Mouse (Mus musculus) CD8-positive naive resting alpha-beta T cell, adult 2 months (primary cell): ENCODE measurements around the gene Gpcpd1.

Experiments used
- DNase-seq, 2 experiments: peaks; one replicate each; pipeline ENCODE4 v3.0.0; 2022; ENCODE audit warnings: low read depth in 2 of 2, low spot score in 2 of 2

The Gpcpd1 gene

DNA sequence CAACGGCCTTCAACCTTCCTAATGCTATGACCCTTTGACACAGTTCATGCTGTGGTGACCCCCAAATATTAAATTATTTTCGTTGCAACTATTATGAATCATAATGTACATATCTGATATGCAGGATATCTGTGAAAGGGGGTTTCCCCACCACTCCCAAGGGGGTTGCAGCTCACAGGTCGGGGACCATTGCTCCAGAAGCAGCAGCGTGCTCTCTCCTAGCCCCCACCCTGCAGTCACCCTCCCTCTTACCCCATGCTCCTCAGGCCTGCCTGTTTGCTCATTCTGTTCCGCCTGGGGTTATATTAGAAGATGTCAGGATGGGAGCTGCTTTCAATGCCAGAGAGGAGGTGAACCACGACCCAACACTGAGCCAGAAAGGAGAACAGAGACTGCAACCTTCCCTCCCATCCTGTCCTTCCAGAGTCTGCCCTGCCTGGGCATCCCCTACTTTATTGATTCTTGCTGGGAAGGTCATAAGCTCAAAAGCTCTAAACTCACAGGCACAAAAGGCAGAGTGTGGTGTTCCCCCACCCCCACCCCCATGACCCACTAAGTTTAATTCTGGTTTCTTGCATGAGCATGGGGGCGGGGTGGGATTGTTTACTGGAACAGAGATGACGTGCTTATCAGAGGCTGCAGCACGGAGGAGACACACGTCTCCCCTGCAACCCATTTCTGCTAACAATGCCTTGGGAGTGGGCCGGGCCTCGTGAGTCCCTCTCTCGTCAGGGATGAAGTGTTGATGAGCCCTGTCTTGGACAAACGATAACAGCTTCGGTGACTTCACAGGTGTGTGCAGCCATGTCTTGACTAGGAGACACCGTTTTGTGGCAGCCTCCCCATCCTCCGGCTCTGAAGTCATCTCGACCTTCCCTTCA is 69.3 kb downstream of the Gpcpd1 start:
- DNase-seq = no peak

DNA sequence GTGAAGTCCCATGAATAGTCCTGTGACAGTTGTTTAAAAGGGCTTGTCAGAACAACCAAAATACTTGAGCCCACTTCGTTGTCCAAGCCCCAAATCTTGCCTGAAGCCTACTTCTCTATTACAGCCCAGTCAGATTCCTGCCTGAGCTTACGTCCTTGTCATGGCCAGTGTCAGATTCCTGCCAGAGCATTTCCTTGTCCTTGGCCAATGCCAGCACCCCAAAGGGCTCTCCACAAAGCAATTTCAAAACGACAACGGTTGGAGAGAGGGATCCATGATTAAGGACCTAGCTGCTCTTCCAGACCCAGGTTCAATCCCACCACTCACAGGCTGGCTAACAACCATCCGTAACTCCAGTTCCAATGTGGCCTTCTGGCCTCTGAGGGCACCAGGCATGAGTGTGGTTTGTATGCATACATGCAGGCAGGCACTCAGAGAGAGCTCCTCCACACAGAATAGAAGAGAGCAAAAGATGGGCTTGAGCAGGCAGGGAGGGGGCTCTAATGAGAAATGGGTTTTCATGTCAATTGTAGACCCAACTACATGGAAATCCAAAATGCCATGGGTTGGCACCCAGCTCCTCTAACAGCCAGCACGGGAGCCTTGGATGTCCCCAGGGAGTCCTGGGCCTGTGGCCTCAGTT is 70.2 kb downstream of the Gpcpd1 start:
- no peak for DNase-seq

- DNase-seq = peak; percentile 62 to 76
Observed at GRCm38 (mm10) chr2:132516130-132517030, 71.1 kb downstream of the Gpcpd1 start.

DNA sequence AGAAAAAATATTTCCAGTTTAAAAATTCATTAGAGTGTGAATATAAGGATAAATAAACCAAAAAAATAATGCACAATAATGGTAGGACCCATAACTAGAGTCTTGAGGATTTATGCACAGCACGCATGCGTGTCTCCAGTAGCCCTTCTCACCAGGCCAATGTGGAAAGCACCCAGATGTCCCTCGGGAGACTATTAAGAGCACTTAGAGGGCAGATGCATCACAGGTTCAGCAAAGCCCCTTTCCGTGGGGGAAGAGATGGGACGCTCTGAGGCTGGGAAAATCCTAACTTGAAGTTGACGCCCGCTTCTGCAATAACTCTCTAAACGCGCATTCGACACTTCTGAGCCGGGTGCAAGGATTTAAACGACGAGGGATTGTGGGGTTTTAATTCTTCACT is 71.9 kb downstream of the Gpcpd1 start:
- DNase-seq = no peak

DNA sequence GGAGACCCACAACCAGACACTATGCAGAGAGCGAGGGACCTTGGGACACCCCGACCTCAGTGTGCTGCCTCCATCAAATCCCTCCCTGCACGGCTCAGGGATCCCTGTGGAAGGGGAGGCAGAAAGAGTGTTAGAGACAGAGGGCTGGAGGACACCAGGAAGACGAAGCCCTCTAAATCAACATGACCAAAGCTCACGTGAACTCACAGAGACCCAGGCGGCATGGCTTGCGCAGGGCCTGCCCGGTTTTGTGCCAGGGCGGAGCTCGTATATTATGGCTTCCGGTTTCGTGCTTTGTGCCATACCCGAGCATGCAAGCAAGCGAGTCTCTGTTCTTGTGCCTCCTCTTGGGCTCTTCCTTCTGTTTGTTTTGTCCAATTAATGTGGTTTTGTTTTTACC is 72.5 kb downstream of the Gpcpd1 start:
- no peak for DNase-seq

DNA sequence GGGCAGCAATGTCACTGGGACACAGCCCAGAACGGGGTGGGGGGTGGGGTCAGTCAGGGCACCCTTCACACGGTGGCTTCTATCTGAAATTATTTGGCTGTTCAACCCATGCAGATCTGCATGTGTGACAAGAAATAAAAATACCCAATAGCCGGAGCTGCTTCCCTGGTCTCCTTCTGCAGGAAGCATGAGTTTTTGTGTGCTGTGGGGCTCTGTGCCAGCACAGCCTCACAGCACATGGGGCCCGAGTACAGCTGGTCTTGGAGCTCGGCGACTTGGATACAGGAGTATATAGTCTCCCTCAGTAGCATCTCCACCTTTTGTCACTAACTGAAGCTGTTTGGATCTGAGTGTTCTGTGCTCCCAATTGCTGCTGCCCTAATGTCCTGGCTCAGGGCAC is 73.2 kb downstream of the Gpcpd1 start:
- no peak for DNase-seq

- peak in 1 of 2 experiments; percentile 9 for DNase-seq
Observed at GRCm38 (mm10) chr2:132513371-132514181, 74.0 kb downstream of the Gpcpd1 start.

- DNase-seq = no peak
Observed at GRCm38 (mm10) chr2:132512977-132513351, 74.6 kb downstream of the Gpcpd1 start.

GRCm38 (mm10) chr2:132512051-132512976 is 75.2 kb downstream of the Gpcpd1 start:
- DNase-seq = peak; percentile 45 to 66

DNA sequence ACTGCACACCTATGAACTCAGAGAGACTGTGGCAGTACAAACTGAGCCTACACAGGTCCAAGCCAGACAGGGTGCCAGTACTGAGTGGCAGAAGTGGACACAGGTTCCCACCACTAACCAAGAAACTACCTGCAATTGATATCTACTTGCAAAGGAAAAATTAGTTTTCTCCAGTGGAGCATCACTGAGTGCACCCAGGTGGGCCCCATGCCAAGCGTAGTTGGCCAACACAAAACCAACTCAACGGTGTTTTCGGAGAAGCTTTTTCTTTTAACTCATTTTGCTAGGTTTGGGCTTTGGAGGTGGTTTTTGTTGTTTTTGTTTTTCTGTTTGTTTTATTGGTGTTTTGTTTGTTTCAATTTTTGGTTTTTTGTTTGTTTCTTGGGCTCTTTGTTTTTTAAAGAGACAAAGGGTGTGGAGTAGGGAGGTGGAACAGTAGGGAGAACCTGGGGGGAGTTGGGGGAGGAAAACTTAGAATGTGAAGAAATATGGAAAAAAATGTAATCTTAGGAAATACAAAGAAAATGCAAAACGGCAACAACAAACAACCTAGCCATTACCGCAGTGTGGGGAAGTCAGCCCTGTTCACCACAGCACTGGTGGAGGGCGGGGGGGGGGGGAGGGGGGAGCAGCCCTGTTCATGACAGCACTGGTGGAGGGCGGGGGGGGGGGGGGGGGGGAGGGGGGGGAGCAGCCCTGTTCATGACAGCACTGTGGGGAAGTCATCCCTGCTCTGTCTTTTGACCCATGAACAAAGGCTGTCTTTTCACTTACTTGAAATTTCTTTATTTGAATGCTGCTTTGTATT is 76.3 kb downstream of the Gpcpd1 start:
- DNase-seq = peak in 1 of 2 experiments; percentile 15

- DNase-seq = peak; percentile 33 to 46
Observed at GRCm38 (mm10) chr2:132509714-132510113, 77.8 kb downstream of the Gpcpd1 start.

GRCm38 (mm10) chr2:132509261-132509660 is 78.3 kb downstream of the Gpcpd1 start:
- no peak for DNase-seq

GRCm38 (mm10) chr2:132507521-132507920 is 80.0 kb downstream of the Gpcpd1 start:
- no peak for DNase-seq

GRCm38 (mm10) chr2:132507091-132507490 is 80.4 kb downstream of the Gpcpd1 start:
- DNase-seq = no peak

DNA sequence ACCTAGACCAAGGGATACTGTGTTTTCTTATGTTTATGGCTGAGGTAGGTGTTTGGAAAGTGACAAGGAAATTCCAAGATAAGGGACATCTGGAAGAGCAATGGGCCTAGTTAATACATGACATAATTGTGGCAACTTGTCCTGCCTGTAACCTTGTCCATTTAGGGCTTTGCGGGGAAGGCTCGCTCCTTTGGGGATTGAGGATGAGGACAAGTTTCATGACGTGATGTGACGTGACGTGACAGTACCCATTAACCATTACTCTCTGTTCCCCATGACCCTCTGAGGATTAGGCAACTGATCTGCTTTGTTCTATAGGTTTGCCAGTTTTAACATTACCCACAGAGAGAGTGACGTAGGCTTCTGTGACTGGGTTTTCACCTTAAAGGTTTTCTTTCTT is 81.7 kb downstream of the Gpcpd1 start:
- DNase-seq = no peak

DNA sequence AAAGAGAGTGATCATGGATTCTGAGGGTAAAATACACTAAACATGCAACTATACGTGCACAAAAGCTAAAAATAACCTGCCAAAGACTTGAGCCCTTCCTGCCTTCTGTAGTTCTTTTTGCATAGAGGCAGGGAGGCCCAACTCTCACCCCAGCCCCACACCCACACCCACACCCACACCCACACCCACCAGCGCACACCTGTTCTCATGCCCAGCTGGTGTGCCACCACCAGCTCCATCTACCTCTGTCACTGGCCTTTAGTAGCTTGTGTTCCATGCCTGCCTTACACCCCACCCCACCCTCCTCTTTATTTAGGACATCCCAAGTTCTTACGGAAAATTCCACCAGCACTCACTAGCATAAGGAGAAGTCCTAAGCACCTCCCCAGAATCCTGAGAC is 89.2 kb downstream of the Gpcpd1 start:
- no peak for DNase-seq

DNA sequence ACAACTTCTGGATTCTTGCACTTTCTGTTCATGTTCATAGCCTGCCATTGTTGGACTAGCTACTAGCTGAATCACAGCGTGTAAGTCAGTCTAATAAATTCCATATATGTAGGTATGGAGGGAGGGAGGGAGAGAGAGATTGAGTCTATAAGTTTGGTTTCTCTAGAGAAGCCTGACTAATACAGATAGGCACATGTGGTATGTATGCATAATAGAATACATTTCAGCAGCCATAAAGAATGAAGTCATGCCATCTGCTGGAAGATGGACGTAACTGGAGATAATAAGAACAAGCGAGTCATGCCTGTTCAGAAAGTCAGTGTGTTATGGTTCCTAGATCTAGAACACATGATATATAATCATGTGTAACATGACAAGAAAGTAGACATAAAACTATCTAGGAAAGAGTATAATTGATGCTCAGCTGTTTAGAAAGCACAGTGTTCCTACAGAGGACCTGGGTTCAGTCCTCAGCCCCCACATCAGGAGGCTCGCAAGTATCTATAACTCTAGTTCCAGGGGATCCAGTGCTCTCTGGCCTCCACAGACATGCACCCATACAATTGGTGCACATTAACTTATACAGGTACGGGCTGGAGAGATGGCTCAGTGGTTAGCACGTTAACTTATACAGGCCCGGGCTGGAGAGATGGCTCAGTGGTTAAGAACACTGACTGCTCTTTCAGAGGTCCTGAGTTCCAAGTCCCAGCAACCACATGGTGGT is 90.0 kb downstream of the Gpcpd1 start:
- peak in 1 of 2 experiments; percentile 12 for DNase-seq

GRCm38 (mm10) chr2:132493184-132493583 is 94.3 kb downstream of the Gpcpd1 start:
- no peak for DNase-seq
